Mouse (Mus musculus) brain, adult 2 months (tissue): ENCODE data around the gene Hoxb3.

ENCODE experiments used
- DNase-seq: peaks from one replicate; pipeline ENCODE4 v3.0.0; 2011; ENCODE audit warnings: low read depth, low spot score

The Hoxb3 gene

GRCm38 (mm10) chr11:96338957-96339855, 16.1 kb downstream of the Hoxb3 start:
- no peak for DNase-seq

- no peak for DNase-seq
Observed at GRCm38 (mm10) chr11:96340698-96341365, 17.7 kb downstream of the Hoxb3 start.

- no peak for DNase-seq
Observed at GRCm38 (mm10) chr11:96341701-96342575, 18.8 kb downstream of the Hoxb3 start.

GRCm38 (mm10) chr11:96342576-96342930, 19.4 kb downstream of the Hoxb3 start:
- no peak for DNase-seq

GRCm38 (mm10) chr11:96343206-96343745, 20.1 kb downstream of the Hoxb3 start:
- DNase-seq: no peak

- DNase-seq: no peak
Observed at GRCm38 (mm10) chr11:96344061-96344877, 21.1 kb downstream of the Hoxb3 start.

- DNase-seq: no peak
Observed at GRCm38 (mm10) chr11:96344878-96345159, 21.7 kb downstream of the Hoxb3 start.

- no peak for DNase-seq
Observed at GRCm38 (mm10) chr11:96345220-96345892, 22.2 kb downstream of the Hoxb3 start.

GRCm38 (mm10) chr11:96345893-96346806, 23.0 kb downstream of the Hoxb3 start:
- no peak for DNase-seq

GRCm38 (mm10) chr11:96346916-96347520, 23.9 kb downstream of the Hoxb3 start:
- DNase-seq: no peak

- DNase-seq: no peak
Observed at GRCm38 (mm10) chr11:96347717-96348116, 24.6 kb downstream of the Hoxb3 start.

GRCm38 (mm10) chr11:96348141-96348928, 25.2 kb downstream of the Hoxb3 start:
- no peak for DNase-seq

GRCm38 (mm10) chr11:96348988-96349387, 25.9 kb downstream of the Hoxb3 start:
- DNase-seq: no peak

GRCm38 (mm10) chr11:96349491-96350340, 26.6 kb downstream of the Hoxb3 start:
- DNase-seq: no peak

- DNase-seq: no peak
Observed at GRCm38 (mm10) chr11:96350341-96350624, 27.2 kb downstream of the Hoxb3 start, which contains the start of gene Hoxb2. Gene Hoxb2 (plus strand): TSS chr11:96350525.

GRCm38 (mm10) chr11:96350791-96351190, 27.7 kb downstream of the Hoxb3 start:
- DNase-seq: no peak

- no peak for DNase-seq
Observed at GRCm38 (mm10) chr11:96351312-96351711, 28.2 kb downstream of the Hoxb3 start.
